16 mouse cellular contexts compared by ENCODE assay signal in genomic region chr13:92656815-92657513, GRCm38 (mm10). TPM values are rescaled to one million over a fixed set of nuclear protein-coding genes. Genes with fewer than 3 reads are reported as not detected.
DNase-seq lines count a peak whose midpoint lies in the region; ATAC-seq and TF ChIP-seq lines count a peak whose summit lies in the region.
"Had no signal": no experiment of that assay in that cellular context is flagged by ENCODE, and none has a peak within 500 bp of the region (broad histone marks: within the 10 kb centered on the region; RNA-seq: fewer than 3 reads in every experiment).

No protein-coding gene starts in this region.

- peak; percentile 22 to 25 for DNase-seq in cerebellum, adult 18-20 months
- DNase-seq in cerebellum, postnatal 4 days (ENCODE audit: low spot score in 2 of 2) = no peak
- DNase-seq in layer of hippocampus, adult 2 months (ENCODE audit: low spot score in 2 of 2) = no peak
- DNase-seq in layer of hippocampus, adult 9-10 months (ENCODE audit: low spot score) = no peak
- peak; percentile 53 to 59 for DNase-seq in cerebellum, postnatal 10 days
- no peak for DNase-seq in liver, postnatal 0 days
- DNase-seq in layer of hippocampus, adult 18-20 months (ENCODE audit: low spot score in 2 of 2) = no peak
- DNase-seq: adrenal gland, adult 8-10 months; kidney, adult 2 months; lung, postnatal 36 days; right cerebral cortex, postnatal 4 days; thymus, postnatal 14 days had no signal

- peak overlapping the region; percentile 56 for H3K27ac ChIP-seq in layer of hippocampus, adult 2 months
- H3K27ac ChIP-seq in olfactory bulb, adult 2 months (ENCODE audit: insufficient read depth, low read depth, low read length) = peak overlapping the region; percentile 70
- H3K27ac ChIP-seq in liver, postnatal 0 days (ENCODE audit: low read depth) = no peak overlapping the region
- H3K27ac ChIP-seq: liver, embryonic 14.5 days; midbrain, embryonic 13.5 days had no signal

- peaks cover 14% of the 10 kb centered on the region for H3K36me3 ChIP-seq in liver, postnatal 0 days (replicated peaks; ENCODE audit: insufficient read depth, low read length)

- H3K27me3 ChIP-seq in liver, postnatal 0 days (ENCODE audit: insufficient read depth, low read length) = no peaks in the 10 kb centered on the region
- H3K27me3 ChIP-seq: midbrain, embryonic 13.5 days had no signal

- H3K4me3 ChIP-seq in layer of hippocampus, adult 2 months = no peak overlapping the region
- H3K4me3 ChIP-seq in olfactory bulb, adult 2 months (ENCODE audit: insufficient read depth, low read depth, low read length) = no peak overlapping the region
- H3K4me3 ChIP-seq in liver, postnatal 0 days (ENCODE audit: low read depth, low read length) = no peak overlapping the region
- H3K4me3 ChIP-seq: midbrain, embryonic 13.5 days had no signal

- ATAC-seq in liver, postnatal 0 days = no peak
- ATAC-seq: hindbrain, embryonic 16.5 days; midbrain, embryonic 13.5 days had no signal

- TF ChIP-seq POLR2A in olfactory bulb, adult 2 months (IDR thresholded peaks at IDR 0.05; ENCODE audit: insufficient read depth, low read depth, low read length) = no peak

- no peak overlapping the region for H3K4me2 ChIP-seq in liver, postnatal 0 days (ENCODE audit: low read depth, low read length)
- H3K4me2 ChIP-seq: midbrain, embryonic 13.5 days had no signal

- no peak overlapping the region for H3K9ac ChIP-seq in liver, postnatal 0 days (replicated peaks)
- H3K9ac ChIP-seq: liver, embryonic 14.5 days; midbrain, embryonic 13.5 days had no signal

- WGBS in olfactory bulb, adult 2 months = 53% methylated on average over 4 of the region's 4 CpGs
- 78% methylated on average over 4 of the region's 4 CpGs for WGBS in liver, postnatal 0 days (ENCODE audit: insufficient replicate concordance)

- no peaks in the 10 kb centered on the region for H3K9me3 ChIP-seq in liver, postnatal 0 days (ENCODE audit: low read length)
- H3K9me3 ChIP-seq: midbrain, embryonic 13.5 days had no signal

- peaks cover 16% of the 10 kb centered on the region for H3K4me1 ChIP-seq in olfactory bulb, adult 2 months (ENCODE audit: control insufficient read depth, insufficient read depth, low read length)
- peaks cover 29% of the 10 kb centered on the region for H3K4me1 ChIP-seq in liver, postnatal 0 days (ENCODE audit: insufficient read depth)
- H3K4me1 ChIP-seq: midbrain, embryonic 13.5 days had no signal

- TF ChIP-seq CTCF in layer of hippocampus, adult 2 months (conservative IDR thresholded peaks at IDR 0.05) = no peak
- TF ChIP-seq CTCF in olfactory bulb, adult 2 months (IDR thresholded peaks at IDR 0.05; ENCODE audit: insufficient read depth, low read depth, low read length) = no peak
- TF ChIP-seq CTCF in liver, postnatal 0 days (IDR thresholded peaks at IDR 0.05; ENCODE audit: low read depth) = no peak

- TF ChIP-seq EP300 in liver, postnatal 0 days (IDR thresholded peaks at IDR 0.05; ENCODE audit: low read depth) = no peak

RNA-seq across cellular contexts. Expression of gene Serinc5, which starts 46.1 kb away (rescaled TPM):
- total RNA-seq in layer of hippocampus, adult 2 months (2021) = 10 to 100 TPM; 67.1 to 72.1 TPM
- 157 TPM in 1 of 2 replicates, not detected in the other for polyA plus RNA-seq in olfactory bulb, adult 2 months (2012; ENCODE audit: insufficient read depth, insufficient read length, low replicate concordance, missing spikeins)
- 9.3 and 12.2 TPM in 2 replicates for polyA plus RNA-seq in liver, postnatal 0 days (2015; fragmentation: Nextera tagmentation; extraction: Ambion mirVana)
- 10 to 100 TPM; 59.0 to 61.1 TPM for total RNA-seq in layer of hippocampus, adult 18-20 months (2021)

Comparison
In these comparisons a context has a peak if more than half of its experiments do, and no peak if none do; other contexts are left out.
1. DNase-seq: peak in cerebellum, adult 18-20 months (2 of 2) and cerebellum, postnatal 10 days (2 of 2); none in cerebellum, postnatal 4 days (0 of 2), layer of hippocampus, adult 2 months (0 of 2), layer of hippocampus, adult 9-10 months (single experiment), liver, postnatal 0 days (single experiment) and layer of hippocampus, adult 18-20 months (0 of 2).